Mouse (Mus musculus) inflammation-experienced regulatory T-cells, adult 6 months (primary cell): ENCODE results near the gene Amt. TPM values are rescaled to one million over a fixed set of nuclear protein-coding genes. Genes with fewer than 3 reads are reported as not detected.
A peak's percentile ranks its signal among the peaks of the same experiment; 100 is the strongest.
"Not testable (repeated sequence)": the region's sequence is repeated elsewhere in the genome, so short reads cannot be mapped to it uniquely, and the experiment has no call there.

Source experiments
- ATAC-seq: one replicate; pipeline ENCODE4 v1.8.0; 2017
- polyA plus RNA-seq, 3 experiments: library from polyadenylated mRNA; unstranded; fragments of 100-300 nt; shearing (Covaris generic); gene quantifications; one replicate each; pipeline ENCODE4 v1.2.1; 2017

Gene Amt
- polyA plus RNA-seq, 3 experiments from 2014 or later = 0.18 to 1.3 (median 1.1) TPM

DNA sequence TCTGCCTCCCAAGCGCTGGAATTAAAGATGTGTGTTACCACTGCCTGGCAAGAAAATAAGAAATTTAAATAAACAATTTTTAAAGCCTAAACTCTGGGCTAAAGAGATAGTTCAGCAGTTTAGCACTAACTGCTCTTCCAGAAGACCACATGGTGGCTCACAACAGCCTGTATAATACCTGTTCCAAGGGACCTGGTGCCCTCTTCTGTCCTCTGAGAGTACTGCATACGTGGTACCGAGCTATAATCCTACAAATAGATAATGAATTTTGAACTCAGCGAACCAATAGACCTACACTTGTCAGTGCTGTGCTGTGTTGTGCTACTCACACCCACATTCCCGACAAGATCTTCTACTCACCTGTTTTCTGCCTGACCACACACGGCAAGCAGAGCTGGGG lies 12.2 kb upstream of the Amt start:
- ATAC-seq = peak; percentile 98

DNA sequence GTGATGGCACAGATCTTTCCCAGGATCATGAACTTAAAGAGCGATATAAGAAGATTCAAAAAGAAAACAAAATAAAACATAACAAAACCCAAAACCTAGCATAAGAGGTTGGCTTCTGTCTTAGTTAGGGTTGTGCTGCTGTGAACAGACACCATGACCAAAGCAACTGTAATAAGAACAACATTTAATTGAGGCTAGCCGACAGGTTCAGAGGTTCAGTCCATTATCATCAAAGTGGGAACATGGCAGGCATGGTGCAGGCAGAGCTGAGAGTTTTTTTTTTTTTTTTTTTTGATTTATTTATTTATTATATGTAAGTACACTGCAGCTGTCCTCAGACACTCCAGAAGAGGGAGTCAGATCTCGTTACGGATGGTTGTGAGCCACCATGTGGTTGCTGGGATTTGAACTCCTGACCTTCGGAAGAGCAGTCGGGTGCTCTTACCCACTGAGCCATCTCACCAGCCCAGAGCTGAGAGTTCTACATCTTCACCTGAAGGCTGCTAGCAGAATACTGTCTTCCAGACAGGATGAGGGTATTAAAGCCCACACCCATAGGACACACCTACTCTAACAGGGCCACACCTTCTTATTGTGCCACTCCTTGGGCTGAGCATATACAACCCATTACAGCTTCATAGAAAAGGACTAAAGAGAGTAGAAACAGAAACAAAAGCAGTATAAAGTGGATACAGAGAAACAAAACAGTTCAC lies 9.0 kb upstream of the Amt start:
- ATAC-seq = not testable (repeated sequence)

DNA sequence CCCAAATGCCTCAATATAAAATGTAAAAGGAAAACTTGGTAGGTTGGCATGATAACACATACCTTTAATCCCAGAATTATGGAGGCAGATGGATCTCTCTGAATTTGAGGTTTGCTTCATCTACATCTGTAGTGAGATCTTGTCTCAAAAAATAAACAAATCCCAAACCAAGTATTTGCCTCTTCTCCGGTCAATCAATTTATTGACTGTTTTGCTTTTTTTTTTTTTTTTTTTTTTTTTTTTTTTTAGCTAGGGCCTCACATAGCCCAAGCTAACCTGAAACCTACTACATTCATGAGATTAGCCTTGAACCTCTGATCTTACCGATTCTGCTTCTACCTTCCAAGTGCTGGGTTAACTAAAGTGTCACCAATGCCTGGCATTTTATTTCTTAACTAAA lies 7.3 kb upstream of the Amt start:
- no peak for ATAC-seq

DNA sequence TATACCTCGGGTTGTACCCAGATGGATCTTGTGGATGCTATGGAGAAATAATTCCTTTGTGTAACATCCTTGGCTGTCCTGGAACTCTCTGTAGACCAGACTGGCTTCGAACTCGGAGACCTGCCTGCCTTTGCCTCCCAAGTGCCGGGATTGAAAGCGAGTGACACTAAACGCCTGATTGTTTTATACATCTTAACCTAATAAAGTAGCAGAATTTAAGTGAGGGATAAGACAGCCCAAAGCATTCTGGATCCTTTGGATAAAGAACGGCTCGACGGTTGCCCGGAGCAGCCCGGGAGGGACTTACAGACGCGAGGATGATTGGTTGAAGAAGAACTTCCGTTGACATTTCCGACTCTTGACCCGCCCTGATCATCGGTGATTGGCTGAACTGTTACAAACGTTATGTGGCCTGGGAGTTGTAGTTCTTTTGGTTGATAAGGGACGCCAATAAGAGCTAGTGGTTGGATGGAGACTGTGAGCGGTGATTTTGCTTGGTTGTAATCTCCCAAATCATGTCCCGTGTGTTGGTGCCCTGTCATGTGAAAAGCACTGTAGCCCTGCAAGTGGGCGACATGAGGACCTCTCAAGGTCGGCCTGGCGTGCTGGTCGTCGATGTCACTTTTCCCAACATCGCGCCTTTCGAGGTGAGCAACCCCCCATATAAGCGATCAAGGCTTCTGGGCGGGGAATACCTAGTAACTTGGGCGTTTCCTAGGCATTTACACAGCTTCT lies 6.5 kb upstream of the Amt start, which contains the start of gene Nicn1:
Gene Nicn1 (plus strand): TSS at position 414 of the 735 bp plus-strand sequence.
- peak; percentile 100 for ATAC-seq

DNA sequence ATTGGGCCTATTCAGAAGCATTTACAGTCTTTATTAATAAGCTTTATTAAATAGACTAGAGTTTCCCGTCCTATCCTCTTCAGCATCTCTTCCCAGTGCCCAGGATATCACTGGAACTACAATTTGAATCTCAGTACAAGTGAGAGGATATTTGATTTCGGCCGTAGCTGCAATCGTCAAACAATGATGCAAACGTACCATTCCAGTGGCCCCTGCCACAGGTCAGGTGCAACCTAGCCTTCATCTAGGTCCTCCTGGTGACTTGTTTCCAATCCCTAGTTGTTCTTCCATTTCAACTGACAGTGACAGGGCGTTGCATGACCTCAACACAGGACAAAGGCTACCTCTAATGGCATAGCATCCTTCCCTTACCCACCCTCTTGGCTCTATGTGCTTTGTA lies 5.9 kb upstream of the Amt start:
- no peak for ATAC-seq

DNA sequence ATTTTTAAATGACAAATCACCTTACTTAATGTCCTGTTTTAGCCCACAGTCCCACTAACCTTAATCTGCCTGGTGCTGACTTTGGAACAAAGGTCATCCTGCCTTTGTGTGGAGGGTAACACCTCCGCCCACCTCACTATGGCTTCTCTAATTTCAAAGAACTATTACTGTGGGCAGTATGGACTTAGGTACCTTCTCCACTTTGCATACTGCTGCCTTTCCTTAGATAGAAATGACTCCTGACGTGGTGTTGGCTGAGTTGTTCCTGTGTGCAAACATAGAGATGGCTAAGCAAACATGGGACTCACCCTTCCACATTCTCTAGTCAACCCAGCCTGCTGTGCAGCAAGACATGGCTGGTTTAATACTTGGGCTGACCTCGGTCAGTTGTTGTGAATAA lies 5.2 kb downstream of the Amt start:
- no peak for ATAC-seq

DNA sequence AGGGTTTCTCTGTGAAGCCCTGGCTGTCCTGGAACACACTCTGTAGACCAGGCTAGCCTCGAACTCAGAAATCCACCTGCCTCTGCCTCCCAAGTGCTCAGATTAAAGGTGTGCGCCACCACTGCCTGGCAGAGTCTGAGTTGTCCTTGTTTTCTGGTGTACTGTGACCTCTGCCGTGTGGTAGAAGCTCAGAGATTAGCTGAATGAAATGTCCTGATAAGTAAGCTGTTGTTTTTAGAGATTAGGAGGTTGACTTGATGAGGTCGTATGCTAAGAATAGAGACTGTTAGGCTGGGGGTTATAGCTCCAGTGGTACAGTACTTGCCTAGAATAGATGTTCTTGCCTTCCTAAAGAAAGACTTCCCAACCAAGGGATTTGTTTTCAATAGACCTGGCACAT lies 8.1 kb downstream of the Amt start:
- ATAC-seq = no peak

DNA sequence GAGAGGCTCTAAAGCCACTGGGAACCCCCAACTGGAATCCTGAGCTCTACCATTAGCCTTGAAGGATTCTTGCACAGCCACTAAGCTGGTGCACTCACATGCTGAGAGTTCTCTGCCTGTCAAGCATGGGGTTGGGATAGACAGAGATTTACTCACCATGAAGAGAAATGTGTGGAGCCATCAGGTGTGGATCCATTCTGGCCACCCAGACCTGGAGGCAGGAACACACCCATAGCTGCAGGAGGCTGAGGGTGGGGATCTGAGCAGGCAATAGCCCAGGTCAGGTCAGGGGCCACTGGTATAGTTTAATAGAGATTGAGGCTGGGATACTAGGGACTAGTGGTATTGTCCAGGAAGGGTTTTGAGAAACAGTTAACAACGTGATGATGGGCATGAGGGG lies 8.5 kb downstream of the Amt start:
- ATAC-seq = no peak

DNA sequence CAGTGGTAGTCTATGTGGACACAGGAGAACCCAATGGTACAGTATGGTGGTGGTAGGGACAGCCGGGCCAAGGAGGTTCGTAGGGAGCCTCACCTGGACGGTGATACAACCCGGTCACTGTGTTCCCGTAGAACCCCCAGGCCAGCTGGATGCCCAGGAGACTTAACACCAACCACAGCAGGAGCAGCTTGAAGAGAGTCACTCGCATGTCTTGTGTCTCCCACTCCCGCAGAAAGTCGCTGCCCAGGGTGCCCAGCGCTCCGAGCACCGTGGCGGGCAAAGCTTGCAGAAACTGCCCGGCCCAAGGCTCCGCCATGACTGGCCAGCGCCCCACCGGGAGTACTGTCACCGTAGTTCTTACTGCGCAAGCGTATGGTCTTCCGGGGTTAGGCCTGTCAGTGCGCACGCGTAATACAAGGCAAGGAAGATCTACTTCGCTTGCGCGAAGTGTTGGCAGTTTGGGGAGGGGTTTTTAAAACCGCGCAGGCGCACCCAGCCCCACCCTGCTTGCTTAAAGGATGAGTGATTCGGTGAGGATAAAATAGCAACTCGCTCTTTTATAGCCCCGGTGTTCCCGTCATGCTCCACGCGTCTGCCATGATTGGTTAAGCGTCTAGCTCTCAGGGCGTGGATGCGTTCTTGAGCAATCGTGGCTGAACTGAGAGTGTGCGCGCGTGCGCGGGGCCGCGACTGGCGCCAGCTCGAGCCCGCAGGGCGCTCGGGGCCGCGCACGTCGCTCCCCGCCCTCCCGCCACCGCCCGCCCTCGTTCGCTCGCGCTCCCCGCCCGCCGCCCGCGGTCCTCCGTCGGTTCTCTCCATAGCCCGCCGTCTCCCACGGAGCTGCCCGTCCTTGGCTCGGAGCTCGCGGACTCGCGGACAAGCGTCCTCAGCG lies 9.2 kb downstream of the Amt start, which contains the start of the genes Rhoa and Tcta:
Gene Rhoa (plus strand): TSS at position 501 of the 892 bp plus-strand sequence.
Gene Tcta (minus strand): TSS at position 532 of the 892 bp plus-strand sequence.
- ATAC-seq = peak; percentile 96

DNA sequence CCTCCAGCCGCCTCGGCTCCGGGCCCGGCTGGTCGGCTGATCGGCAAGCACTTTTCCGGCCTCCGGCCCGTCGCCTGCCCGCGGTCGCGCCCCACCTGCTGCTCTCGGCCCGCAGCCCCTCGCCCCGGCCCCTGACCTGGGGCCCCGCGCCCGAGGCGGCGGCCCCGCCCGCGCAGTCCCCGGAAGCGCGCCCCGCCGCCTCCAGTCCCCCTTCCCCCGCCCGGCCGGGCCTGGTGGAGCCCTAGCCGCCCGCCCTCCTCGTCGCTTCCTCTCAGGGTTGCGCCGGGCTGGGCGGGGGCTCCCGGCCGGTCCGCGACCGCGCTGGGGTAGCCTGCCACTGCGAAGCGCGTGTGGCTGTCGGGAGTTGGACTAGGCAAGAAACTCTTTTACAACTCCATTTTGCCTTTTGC lies 9.9 kb downstream of the Amt start:
- ATAC-seq = peak; percentile 50

DNA sequence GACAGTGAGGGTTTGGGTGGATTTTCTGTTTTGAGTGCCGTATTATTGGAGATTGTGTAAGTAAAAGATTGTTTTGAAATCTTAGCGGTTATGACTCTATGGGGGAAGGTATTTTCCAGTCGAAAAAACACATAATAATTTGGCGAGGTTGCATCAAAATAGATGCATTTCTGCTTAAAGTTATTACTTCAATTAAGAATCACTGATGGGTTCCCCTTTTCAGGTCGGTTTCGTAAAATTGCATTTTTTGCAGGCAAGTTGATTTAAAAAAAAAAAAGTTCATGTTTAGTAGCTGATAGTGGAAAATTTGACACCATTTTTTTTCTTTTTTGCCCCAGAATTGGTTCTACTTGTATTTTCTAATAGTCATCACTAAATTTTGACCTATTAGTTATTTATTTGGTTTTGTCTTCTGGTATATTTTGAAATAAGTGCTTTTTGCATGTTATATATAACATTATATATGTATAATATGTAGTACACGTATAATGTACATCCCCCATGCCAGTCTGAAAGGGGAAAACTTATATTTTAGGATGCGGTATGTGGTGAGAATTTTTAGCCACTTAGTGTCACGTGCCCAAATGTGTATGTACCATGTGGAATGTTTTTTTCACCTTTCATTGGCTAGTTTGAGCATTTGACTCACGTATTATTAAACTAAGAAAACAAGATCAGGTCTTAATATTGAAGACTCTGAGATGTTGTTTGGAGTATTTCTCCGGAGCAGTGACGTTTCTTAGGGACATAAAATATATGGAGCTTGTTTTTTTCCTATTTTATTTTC lies 10.6 kb downstream of the Amt start:
- ATAC-seq = no peak

DNA sequence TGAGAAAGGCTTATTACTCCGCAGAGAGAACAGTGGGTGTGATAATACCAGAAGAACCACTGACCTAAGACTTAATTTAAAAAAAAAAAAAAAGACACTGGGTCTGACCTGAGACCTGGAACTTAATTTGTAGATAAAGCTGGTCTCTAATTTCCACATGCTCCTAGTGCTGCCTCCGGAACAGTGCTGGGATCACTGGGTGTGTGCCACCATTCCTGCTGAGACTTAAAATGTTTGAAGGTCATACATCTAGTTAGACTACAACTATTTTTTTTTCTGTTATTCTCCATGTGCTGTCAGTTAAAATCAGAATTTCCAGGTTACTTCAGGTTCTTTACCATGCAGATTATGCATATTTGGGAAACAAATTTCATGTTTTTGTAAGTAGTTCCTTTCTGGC lies 11.5 kb downstream of the Amt start:
- ATAC-seq = no peak

DNA sequence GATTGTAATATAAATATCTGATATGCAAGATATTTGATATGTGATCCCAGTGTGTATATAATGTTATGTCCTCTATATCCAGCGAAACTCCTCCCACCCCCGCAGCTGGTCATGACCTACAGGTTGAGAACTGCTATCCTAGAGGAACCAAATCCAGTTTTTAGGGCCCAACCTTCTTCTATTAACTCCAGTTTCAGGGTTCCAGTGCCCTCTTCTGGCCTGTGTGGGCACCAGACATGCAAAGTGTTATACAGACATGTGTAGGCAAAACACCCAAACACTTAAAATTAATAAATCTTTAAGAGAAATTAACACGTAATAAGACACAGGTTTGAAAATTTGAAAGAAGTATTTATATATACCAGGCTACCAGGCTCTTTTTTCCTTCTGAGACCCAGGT lies 20.9 kb downstream of the Amt start:
- ATAC-seq = no peak

DNA sequence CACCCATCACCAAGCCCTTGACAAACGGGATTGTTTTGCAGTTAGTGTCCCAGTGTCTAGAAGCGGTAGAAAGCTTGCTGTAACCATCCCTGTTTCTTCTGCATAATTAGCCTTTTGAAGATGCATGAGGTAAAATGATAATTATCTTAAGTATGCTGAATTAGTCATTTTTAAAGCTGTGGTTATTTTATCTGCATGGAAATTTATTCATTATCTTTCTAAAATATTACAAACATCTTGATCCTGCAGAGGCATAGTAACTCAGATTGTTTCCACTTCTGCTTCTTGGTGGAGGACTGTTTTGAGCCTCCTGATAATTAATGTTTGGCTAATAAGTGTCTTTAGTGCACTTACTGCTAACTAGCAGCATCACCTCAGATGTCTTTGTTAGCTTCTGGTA lies 21.8 kb downstream of the Amt start:
- ATAC-seq = peak; percentile 7

DNA sequence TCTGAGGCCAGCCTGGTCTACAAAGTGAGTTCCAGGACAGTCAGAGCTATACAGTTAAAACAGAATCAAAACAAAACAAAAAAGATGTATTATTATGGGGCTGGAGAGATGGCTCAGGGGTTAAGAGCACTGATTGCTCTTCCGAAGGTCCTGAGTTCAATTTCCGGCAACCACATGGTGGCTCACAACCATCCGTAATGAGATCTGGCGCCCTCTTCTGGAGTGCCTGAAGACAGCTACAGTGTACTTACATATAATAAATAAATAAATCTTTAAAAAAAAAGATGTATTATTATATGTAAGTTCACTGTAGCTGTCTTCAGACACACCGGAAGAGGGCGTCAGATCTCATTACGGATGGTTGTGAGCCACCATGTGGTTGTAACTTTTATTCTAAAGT lies 25.4 kb downstream of the Amt start:
- ATAC-seq = not testable (repeated sequence)

DNA sequence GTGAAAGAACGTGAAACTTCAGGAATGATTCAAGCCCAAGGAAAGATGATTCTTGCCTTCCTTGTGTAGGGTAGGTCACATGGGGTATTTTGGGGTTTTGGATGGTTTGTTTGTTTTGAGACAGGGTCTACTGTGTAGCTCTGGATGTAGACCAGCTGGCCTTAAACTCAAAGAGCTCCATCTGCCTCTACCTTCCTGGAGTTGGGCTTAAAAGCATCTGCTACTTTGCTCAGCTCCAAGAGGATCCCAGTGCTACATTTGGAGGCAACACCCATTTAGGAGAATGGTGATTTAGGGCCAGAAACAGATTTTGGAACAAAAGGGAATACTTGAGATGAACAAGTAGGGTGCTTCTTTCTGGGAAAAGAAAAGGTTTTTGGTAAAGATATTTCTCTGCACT lies 28.1 kb downstream of the Amt start:
- ATAC-seq = no peak

DNA sequence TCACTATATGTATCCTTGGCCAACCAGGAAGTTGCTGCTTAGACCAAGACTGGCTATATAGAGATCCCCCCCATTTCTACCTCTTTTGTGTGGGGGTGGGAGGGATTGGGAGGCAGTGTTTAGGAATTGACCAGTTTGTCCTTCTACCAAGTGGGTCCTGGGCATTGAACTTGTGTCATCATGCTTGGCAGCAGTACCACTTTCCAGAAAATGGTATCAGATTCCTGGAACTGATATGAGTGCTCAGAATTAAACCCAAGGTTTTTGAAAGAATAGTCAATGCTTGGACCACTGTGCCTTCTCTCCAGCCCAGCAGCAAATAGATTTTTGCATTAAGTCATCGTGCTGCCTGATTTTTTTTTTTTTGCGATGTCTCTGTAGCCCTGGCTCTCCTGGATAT lies 29.2 kb downstream of the Amt start:
- ATAC-seq = no peak

DNA sequence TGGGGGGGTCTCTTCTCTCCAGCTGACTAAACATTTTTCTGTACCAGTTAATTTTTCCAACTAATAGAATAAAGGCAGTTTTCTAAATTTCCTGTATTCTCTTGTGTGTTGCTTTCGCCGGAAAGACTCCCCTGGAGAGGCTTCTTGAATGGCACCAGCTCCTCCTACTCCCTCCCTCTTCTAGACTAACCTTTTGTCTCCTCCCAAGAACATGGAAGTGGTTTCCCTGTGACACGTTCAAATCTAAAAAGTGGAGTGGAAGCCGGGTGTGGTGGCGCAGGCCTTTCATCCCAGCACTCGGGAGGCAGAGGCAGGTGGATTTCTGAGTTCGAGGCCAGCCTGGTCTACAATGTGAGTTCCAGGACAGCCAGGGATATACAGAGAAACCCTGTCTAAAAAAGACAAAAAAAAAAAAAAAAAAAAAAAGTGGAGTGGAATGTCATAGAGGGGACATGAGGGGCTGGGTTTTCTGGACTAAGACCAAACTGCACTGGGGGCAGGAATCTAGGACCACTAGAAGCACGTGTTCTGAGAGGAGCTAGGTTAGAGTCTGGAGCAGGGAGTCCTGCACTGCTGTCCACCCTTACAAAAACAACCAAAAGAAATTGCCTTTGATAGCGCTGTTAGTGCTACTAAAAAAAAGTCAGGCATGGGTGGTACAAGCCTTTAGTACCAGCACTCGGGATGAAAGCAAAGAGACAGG lies 41.3 kb downstream of the Amt start:
- ATAC-seq = no peak

DNA sequence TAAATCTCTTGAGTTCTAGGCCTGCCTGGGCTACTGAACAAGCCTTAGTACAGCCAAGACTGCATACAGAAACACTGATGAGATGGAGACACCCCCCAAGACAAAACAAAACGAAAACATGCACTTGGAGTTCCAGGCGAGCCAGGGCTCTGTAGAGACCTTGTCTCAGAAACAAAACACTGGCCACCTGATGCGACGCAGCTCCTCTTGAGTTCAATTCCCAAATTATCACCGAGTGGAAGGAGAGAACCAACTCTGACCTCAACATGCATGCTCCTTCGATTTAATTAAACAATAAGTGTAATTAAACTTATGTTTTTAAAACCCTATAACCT lies 41.9 kb downstream of the Amt start:
- ATAC-seq = no peak

DNA sequence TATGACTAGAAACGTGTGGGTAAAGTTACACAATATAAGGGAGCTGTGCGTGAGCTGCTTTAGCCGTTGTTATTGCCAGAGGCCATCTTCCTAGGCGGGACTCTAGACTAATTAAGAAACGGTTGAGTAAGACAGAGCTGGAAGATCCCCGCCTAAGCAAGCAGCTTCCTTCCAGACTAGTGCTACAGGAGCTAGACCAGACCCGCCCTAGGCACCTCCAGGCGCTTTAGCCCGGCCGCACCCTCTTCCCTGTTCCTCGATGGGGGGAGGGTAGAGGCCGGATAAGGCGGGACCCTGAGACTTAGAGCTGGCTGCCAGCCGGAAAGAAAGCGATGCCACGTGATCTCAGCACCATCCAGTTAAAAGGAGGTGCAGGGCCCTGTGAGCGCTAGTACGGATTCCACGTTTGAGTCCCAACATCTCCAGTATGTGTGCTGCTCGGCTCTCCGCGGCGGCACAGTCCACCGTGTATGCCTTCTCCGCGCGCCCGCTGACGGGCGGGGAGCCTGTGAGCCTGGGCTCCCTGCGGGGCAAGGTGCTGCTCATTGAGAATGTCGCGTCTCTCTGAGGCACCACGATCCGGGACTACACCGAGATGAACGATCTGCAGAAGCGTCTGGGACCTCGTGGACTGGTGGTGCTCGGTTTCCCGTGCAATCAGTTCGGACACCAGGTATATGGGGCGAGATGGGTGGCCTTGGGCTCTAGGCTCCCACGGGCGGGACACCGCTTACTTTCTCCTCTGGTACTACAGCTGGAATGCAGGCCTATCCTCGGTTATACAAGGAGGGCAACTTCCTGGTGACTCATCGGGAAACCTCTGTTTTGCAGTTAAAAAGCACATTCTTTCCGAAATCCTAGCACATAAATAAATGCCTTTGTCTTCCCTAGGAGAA lies 42.5 kb downstream of the Amt start, which contains the start of gene Gpx1:
Gene Gpx1 (plus strand): TSS at position 18 of the 896 bp plus-strand sequence.
- ATAC-seq = peak; percentile 91

DNA sequence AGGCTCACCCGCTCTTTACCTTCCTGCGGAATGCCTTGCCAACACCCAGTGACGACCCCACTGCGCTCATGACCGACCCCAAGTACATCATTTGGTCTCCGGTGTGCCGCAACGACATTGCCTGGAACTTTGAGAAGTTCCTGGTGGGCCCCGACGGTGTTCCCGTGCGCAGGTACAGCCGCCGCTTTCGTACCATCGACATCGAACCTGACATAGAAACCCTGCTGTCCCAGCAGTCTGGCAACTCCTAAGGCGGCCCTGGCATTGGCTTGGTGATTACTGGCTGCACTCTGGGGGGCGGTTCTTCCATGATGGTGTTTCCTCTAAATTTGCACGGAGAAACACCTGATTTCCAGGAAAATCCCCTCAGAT lies 43.2 kb downstream of the Amt start:
- no peak for ATAC-seq
